Mouse (Mus musculus): Measurements from ENCODE around the gene Ctrl.

DNA sequence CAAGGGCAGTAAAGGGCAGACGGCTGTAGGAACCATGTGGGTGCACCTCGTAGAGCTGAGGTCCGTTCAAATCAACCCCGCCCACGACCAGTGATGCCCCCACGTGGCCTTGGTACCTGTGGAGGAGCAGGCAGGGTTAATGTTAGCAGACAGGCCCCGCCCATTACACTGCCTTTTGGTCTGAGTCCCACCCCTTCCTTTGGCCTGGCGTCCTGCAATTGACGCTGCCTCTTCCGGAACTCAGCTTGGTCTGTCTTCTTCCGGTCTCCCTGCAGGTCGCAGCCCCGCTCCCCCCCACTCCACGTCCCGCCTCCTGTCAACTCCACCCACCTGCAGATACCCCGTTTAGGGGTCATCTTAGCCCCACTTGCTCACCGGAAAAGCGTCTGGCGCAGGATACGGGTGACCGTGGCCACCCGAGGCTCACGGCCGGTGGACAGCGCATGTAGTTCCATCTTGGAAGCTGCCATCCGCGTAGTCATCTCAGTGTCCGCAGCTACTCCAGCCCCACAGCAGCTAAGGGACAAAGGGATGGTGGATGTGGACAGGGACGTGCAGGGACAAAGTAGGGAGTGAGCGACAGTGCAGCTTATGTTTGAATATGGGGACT lies 3.3 kb upstream of the Ctrl start:
- peak; percentile 33; the same call in 1 of the 2 replicates for TF ChIP-seq POLR2A (IDR thresholded peaks at IDR 0.05; ENCODE audit: insufficient read depth, low read depth, low read length)
- TF ChIP-seq CTCF (IDR thresholded peaks at IDR 0.05; ENCODE audit: insufficient read depth, low read depth, low read length), result no peak

Data from olfactory bulb, adult 2 months (tissue).